Mouse (Mus musculus): ENCODE results near the gene Smtnl1. TPM values are rescaled to one million over a fixed set of nuclear protein-coding genes. Genes with fewer than 3 reads are reported as not detected.

Gene Smtnl1
- polyA plus RNA-seq, 1 experiment from 2014 or later: not detected

DNA sequence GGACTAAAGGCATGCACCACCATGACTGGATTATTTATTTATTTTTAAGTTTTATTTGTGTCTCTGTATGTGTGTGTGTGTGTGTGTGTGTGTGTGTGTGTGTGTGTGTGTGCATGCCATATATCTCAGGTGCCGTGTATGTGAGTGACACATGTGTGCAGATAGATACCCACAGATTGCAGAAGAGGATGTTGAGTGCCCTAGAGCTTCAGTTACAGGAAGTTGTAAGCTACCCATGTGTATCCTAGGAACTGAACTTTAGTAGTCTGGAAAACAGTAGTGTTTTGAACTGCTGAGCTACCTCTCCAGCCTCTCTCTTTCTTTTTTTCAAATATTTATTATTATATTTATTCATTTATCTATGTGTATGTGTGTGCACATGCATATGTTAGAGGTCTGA is 39.1 kb downstream of the Smtnl1 start:
- Histone ChIP-seq H3K9me3 (replicated peaks) (no peaks in the 10 kb centered on the region), H3K4me2 (replicated peaks) (no peak overlapping the region), H3K27me3 (no peaks in the 10 kb centered on the region), H3K9ac (no peak overlapping the region), H3K36me3 (no peaks in the 10 kb centered on the region), H3K4me3 (no peak overlapping the region), H3K4me1 (no peaks in the 10 kb centered on the region), H3K27ac (no peak overlapping the region)
- no peak for ATAC-seq (ENCODE audit: low FRiP score)
- WGBS: 100% methylated on average over 1 of the region's 1 CpGs

- WGBS: 59% methylated on average over 6 of the region's 6 CpGs
- H3K36me3 ChIP-seq: no peaks in the 10 kb centered on the region
- H3K9ac ChIP-seq: no peak overlapping the region
- H3K4me3 ChIP-seq: no peak overlapping the region
- H3K27ac ChIP-seq: no peak overlapping the region
- ATAC-seq (ENCODE audit: low FRiP score): no peak
- H3K27me3 ChIP-seq: no peaks in the 10 kb centered on the region
- H3K9me3 ChIP-seq (replicated peaks): no peaks in the 10 kb centered on the region
- H3K4me1 ChIP-seq: peaks cover 7% of the 10 kb centered on the region
- no peak overlapping the region for H3K4me2 ChIP-seq (replicated peaks)
These were observed 43.2 kb downstream of the Smtnl1 start for GRCm38 (mm10) chr2:84779210-84779609.

DNA sequence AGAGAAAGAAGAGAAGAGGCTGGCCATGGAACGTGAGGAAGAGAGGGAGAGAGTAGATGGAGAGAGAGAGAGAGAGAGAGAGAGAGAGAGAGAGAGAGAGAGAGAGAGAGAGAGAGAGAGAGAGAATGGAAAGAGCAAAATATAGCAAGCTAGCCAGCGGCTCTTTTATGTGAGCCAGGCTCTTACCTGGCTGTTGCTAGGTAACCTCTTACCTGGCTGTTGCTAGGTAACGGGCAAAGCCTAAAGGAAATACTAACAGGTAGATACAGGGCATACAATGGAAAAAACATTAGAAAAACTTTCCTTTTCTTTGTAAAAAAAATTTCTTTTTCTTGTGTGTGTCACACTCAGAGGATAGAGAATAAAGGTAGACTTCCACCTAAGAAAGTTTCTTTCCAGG is 44.7 kb downstream of the Smtnl1 start:
- no peak overlapping the region for H3K4me3 ChIP-seq
- 66% methylated on average over 3 of the region's 3 CpGs for WGBS
- H3K9ac ChIP-seq: no peak overlapping the region
- H3K4me2 ChIP-seq (replicated peaks): no peak overlapping the region
- no peaks in the 10 kb centered on the region for H3K9me3 ChIP-seq (replicated peaks)
- ATAC-seq (ENCODE audit: low FRiP score): no peak
- no peaks in the 10 kb centered on the region for H3K27me3 ChIP-seq
- peaks cover 14% of the 10 kb centered on the region for H3K4me1 ChIP-seq
- H3K27ac ChIP-seq: no peak overlapping the region
- H3K36me3 ChIP-seq: no peaks in the 10 kb centered on the region

DNA sequence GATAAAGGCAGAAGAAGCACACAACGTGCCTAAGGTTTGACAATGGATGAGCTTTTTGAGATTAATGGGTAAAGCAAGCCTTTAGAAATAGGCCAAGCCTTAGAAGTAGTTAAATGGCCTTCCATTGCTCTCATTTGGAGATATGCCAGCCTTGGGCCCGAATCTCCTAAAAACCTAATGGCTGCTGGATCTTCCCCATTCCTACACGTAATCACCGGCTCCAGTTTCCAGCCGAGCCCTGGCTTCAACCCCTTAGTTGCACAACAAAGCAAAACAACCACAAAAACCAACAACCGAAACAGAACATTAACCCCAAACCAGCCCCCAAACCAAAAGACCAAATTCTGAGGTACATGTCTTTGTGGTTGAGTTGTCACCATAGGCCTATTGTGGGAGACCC is 46.8 kb downstream of the Smtnl1 start:
- peaks cover 14% of the 10 kb centered on the region for H3K4me1 ChIP-seq
- ATAC-seq (ENCODE audit: low FRiP score): no peak
- H3K4me3 ChIP-seq: no peak overlapping the region
- H3K9me3 ChIP-seq (replicated peaks): no peaks in the 10 kb centered on the region
- WGBS: 78% methylated on average over 6 of the region's 6 CpGs
- H3K4me2 ChIP-seq (replicated peaks): no peak overlapping the region
- H3K36me3 ChIP-seq: no peaks in the 10 kb centered on the region
- no peak overlapping the region for H3K9ac ChIP-seq
- no peaks in the 10 kb centered on the region for H3K27me3 ChIP-seq
- peak overlapping the region; percentile 80; the same call in 1 of the 2 replicates for H3K27ac ChIP-seq

DNA sequence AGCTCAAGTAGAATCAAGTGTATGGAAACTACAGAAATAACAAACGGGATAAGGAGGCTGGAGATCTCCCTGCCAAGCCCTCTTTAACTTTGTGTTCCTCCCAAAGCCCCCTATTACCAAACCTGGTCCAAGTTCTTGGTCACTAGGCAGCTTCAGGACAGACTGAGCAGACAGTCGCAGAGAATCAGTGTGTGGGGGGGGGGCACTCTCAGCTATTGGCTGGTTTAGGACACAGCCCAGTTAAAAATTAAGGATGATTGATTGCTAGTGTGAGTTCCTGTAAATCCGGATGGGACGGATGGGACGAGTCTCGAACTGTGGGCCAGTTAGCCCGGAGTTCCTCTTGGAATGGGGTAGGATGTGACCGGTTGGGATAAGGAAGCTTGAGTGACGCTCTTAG is 47.2 kb downstream of the Smtnl1 start, which contains the start of gene Serping1:
TSS of gene Serping1 (minus strand) at position 204 of the 400 bp plus-strand sequence.
- Histone ChIP-seq H3K9me3 (replicated peaks) (no peaks in the 10 kb centered on the region), H3K27ac (peak within 1 kb of the TSS; percentile 80), H3K9ac (peak within 1 kb of the TSS; percentile 61), H3K4me2 (replicated peaks) (peak within 1 kb of the TSS; percentile 61), H3K27me3 (no peaks in the 10 kb centered on the region), H3K4me1 (peaks cover 14% of the 10 kb centered on the region), H3K36me3 (no peaks in the 10 kb centered on the region), H3K4me3 (peak within 1 kb of the TSS; percentile 35)
- ATAC-seq (ENCODE audit: low FRiP score): peak; percentile 51
- 50% methylated on average over 9 of the region's 9 CpGs for WGBS

DNA sequence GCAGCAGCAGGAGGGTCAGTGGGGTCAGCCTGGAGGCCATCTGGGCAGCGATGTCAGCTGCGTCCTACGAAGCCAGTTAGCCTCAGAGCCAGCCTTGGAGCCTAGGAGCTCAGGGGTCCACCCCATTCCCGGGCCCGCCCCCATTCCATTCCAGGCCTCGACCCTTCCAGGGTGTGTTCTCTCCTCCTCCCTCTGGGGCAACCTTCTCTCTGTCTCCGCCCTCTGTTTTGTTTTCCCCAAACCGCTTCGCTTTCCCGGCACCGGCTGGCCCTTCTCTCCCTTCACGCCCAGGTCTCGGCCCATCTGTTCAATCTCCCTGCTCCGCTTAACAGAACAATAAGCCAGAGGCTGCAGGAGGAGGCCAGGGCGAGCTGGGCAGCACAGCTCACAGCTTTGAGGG is 47.7 kb downstream of the Smtnl1 start:
- peak overlapping the region; percentile 35 for H3K4me3 ChIP-seq
- peak overlapping the region; percentile 61 for H3K9ac ChIP-seq
- WGBS: 1% methylated on average over 14 of the region's 15 CpGs
- H3K4me2 ChIP-seq (replicated peaks): peak overlapping the region; percentile 61
- H3K27ac ChIP-seq: peak overlapping the region; percentile 80
- no peaks in the 10 kb centered on the region for H3K36me3 ChIP-seq
- H3K27me3 ChIP-seq: no peaks in the 10 kb centered on the region
- ATAC-seq (ENCODE audit: low FRiP score): peak; percentile 95
- H3K9me3 ChIP-seq (replicated peaks): no peaks in the 10 kb centered on the region
- peaks cover 14% of the 10 kb centered on the region for H3K4me1 ChIP-seq

DNA sequence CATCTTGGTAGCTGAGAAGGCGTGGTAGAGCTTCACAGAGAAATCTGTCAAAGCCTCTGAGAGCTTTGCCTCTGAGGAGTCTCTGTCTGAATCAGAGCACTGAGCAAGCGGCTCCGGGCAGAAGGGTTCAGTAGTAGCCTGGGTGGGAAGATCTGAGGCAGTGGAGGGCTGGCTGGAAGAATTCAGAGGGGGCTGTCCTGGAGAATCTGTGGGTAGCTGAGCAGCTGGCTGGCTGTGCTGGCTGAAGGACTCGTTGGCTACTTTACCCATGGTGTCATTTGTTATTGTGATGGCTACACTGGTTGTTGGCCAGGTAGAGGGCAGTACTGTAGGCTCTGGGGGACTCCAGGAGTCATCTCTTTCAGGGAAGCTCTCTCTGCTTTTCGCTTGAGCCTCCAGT is 49.3 kb downstream of the Smtnl1 start:
- H3K9ac ChIP-seq: no peak overlapping the region
- WGBS: 82% methylated on average over 5 of the region's 5 CpGs
- ATAC-seq (ENCODE audit: low FRiP score): no peak
- H3K4me2 ChIP-seq (replicated peaks): no peak overlapping the region
- no peaks in the 10 kb centered on the region for H3K9me3 ChIP-seq (replicated peaks)
- H3K4me1 ChIP-seq: peaks cover 14% of the 10 kb centered on the region
- H3K27ac ChIP-seq: no peak overlapping the region
- H3K36me3 ChIP-seq: 0 out of 2 replicates have a peak, but pooled peaks cover 5% of the 10 kb centered on the region
- no peaks in the 10 kb centered on the region for H3K27me3 ChIP-seq
- H3K4me3 ChIP-seq: no peak overlapping the region

DNA sequence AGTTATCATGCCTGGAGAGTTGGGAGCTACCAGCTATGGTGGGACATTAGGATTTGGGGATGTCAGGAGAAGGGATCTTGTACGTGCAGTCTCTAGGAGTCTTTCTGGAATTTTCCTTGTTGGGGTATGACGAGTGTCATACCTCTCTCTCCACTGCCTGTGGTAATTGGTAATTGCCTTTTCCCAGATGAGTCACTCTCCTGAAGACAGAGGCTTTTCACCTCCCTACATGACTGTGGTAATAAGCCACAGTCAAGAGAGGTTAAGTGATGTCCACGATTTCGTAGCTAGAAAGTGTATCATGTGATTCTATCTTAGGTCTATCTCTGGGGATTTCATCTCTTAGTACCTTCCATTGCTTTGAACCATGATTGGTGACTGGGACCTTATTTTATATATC is 50.0 kb downstream of the Smtnl1 start:
- no peak for ATAC-seq (ENCODE audit: low FRiP score)
- 81% methylated on average over 4 of the region's 4 CpGs for WGBS
- no peaks in the 10 kb centered on the region for H3K27me3 ChIP-seq

GRCm38 (mm10) chr2:84770501-84770900 is 52.0 kb downstream of the Smtnl1 start:
- no peak for ATAC-seq (ENCODE audit: low FRiP score)
- 88% methylated on average over 6 of the region's 6 CpGs for WGBS
- H3K9me3 ChIP-seq (replicated peaks): no peaks in the 10 kb centered on the region
- H3K4me2 ChIP-seq (replicated peaks): no peak overlapping the region
- peaks cover 14% of the 10 kb centered on the region for H3K4me1 ChIP-seq
- peaks cover 5% of the 10 kb centered on the region; the same call in 1 of the 2 replicates for H3K36me3 ChIP-seq
- no peaks in the 10 kb centered on the region for H3K27me3 ChIP-seq
- H3K9ac ChIP-seq: no peak overlapping the region
- no peak overlapping the region for H3K4me3 ChIP-seq
- no peak overlapping the region for H3K27ac ChIP-seq

More for the DNA sequence above, 50.0 kb downstream of the Smtnl1 start:
- no peak overlapping the region for H3K27ac ChIP-seq
- H3K4me2 ChIP-seq (replicated peaks): no peak overlapping the region
- H3K36me3 ChIP-seq: 0 out of 2 replicates have a peak, but pooled peaks cover 5% of the 10 kb centered on the region
- no peak overlapping the region for H3K4me3 ChIP-seq
- peaks cover 14% of the 10 kb centered on the region for H3K4me1 ChIP-seq
- H3K9me3 ChIP-seq (replicated peaks): no peaks in the 10 kb centered on the region
- H3K9ac ChIP-seq: no peak overlapping the region

- H3K9ac ChIP-seq: no peak overlapping the region
- H3K4me2 ChIP-seq (replicated peaks): no peak overlapping the region
- H3K4me1 ChIP-seq: no peaks in the 10 kb centered on the region
- H3K27me3 ChIP-seq: no peaks in the 10 kb centered on the region
- no peaks in the 10 kb centered on the region for H3K9me3 ChIP-seq (replicated peaks)
- WGBS: 47% methylated on average over 1 of the region's 1 CpGs
- no peak for ATAC-seq (ENCODE audit: low FRiP score)
- no peaks in the 10 kb centered on the region; the same call in 1 of the 2 replicates for H3K36me3 ChIP-seq
- no peak overlapping the region for H3K27ac ChIP-seq
- no peak overlapping the region for H3K4me3 ChIP-seq
These were observed 59.6 kb downstream of the Smtnl1 start for GRCm38 (mm10) chr2:84762818-84763217.

- no peaks in the 10 kb centered on the region for H3K27me3 ChIP-seq
- no peak overlapping the region for H3K4me3 ChIP-seq
- H3K9me3 ChIP-seq (replicated peaks): no peaks in the 10 kb centered on the region
- no peak overlapping the region for H3K27ac ChIP-seq
- WGBS: 54% methylated on average over 4 of the region's 4 CpGs
- H3K9ac ChIP-seq: no peak overlapping the region
- no peak for ATAC-seq (ENCODE audit: low FRiP score)
- H3K36me3 ChIP-seq: no peaks in the 10 kb centered on the region; the same call in 1 of the 2 replicates
- no peaks in the 10 kb centered on the region for H3K4me1 ChIP-seq
- no peak overlapping the region for H3K4me2 ChIP-seq (replicated peaks)
These were observed 60.2 kb downstream of the Smtnl1 start for GRCm38 (mm10) chr2:84762295-84762694.

DNA sequence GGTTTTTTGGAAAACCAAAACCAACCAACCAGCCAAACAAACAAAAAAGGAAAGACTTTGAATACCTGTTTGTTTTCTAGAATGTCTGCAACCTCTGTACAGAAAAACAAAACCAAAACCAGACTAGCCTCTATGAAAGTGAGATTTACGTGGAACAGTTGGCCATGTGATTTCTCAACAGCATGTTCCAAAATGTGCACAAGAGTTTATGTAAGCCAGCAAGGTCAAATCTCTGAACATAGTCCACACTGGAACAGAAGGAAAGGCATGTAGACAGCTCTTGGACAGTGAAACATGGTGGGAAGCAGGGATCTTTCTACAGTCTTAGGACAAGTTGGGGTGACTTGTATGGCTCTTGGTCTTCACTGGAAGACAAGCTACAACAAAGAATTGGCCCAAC is 60.6 kb downstream of the Smtnl1 start:
- Histone ChIP-seq H3K9me3 (replicated peaks) (no peaks in the 10 kb centered on the region), H3K9ac (no peak overlapping the region), H3K4me2 (replicated peaks) (no peak overlapping the region), H3K4me3 (no peak overlapping the region), H3K27me3 (no peaks in the 10 kb centered on the region), H3K27ac (no peak overlapping the region), H3K4me1 (no peaks in the 10 kb centered on the region), H3K36me3 (no peaks in the 10 kb centered on the region; the same call in 1 of the 2 replicates)
- ATAC-seq (ENCODE audit: low FRiP score): no peak
- WGBS: 80% methylated on average over 1 of the region's 1 CpGs

DNA sequence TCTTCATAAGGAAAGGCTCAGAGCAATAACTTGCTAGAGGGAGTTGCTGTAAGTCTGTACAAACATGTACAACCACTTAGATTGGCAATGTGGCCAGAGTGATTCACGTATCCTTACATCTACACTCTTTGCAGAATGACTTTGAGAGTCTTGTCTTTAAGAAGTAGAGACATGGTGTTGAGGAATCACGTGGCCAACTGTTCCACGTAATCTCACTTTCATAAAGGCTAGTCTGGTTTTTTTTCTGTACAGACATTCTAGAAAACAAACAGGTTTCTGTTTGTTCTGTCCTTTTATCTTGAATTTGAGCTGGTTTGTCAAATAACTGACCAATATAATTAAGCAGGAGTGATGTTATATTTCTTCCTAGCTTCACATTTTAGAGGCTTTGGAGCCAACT is 61.1 kb downstream of the Smtnl1 start:
- Histone ChIP-seq H3K9me3 (replicated peaks) (no peaks in the 10 kb centered on the region), H3K4me2 (replicated peaks) (no peak overlapping the region), H3K4me3 (no peak overlapping the region), H3K4me1 (no peaks in the 10 kb centered on the region), H3K9ac (no peak overlapping the region), H3K27ac (no peak overlapping the region), H3K27me3 (no peaks in the 10 kb centered on the region), H3K36me3 (no peaks in the 10 kb centered on the region; the same call in 1 of the 2 replicates)
- ATAC-seq (ENCODE audit: low FRiP score): no peak
- WGBS: 81% methylated on average over 3 of the region's 3 CpGs
